Mouse (Mus musculus): ENCODE measurements around the gene Osbpl5.

- TF ChIP-seq CTCF (IDR thresholded peaks at IDR 0.05; ENCODE audit: low read depth), result no peak
- no peak for TF ChIP-seq EP300 (IDR thresholded peaks at IDR 0.05; ENCODE audit: low read depth)
These were observed 20.6 kb upstream of the Osbpl5 start for GRCm38 (mm10) chr7:143777375-143777774.

Measured in liver, embryonic 14.5 days (tissue).